Mouse (Mus musculus) lung, postnatal 0 days (tissue): ENCODE data around the gene Tppp3.

Source experiments
- CTCF ChIP-seq: IDR thresholded peaks from 2 replicates; pipeline ENCODE4 v1.5.1; 2016; ENCODE audit warnings: antibody characterized with exemption, mild to moderate bottlenecking
- EP300 ChIP-seq: IDR thresholded peaks from 2 replicates; pipeline ENCODE4 v1.6.1; 2016; ENCODE audit warnings: antibody characterized with exemption, mild to moderate bottlenecking, control low read depth

GRCm38 (mm10) chr8:105514194-105514593, 42.9 kb upstream of the Tppp3 start:
- TF ChIP-seq EP300: no peak
- TF ChIP-seq CTCF: no peak
